Mouse (Mus musculus): Measurements from ENCODE around the gene Cyb5d2. TPM values are rescaled to one million over a fixed set of nuclear protein-coding genes. Genes with fewer than 3 reads are reported as not detected.
"Not testable (repeated sequence)": the region's sequence is repeated elsewhere in the genome, so short reads cannot be mapped to it uniquely, and the experiment has no call there.

The Cyb5d2 gene
- polyA plus RNA-seq, 1 experiment from 2014 or later: 3.0 TPM

- no peak overlapping the region for H3K9ac ChIP-seq (ENCODE audit: low read length)
- H3K4me2 ChIP-seq: no peak overlapping the region
- no peaks in the 10 kb centered on the region for H3K9me3 ChIP-seq (ENCODE audit: control insufficient read depth, low read length)
- no peaks in the 10 kb centered on the region for H3K27me3 ChIP-seq (ENCODE audit: control insufficient read depth, insufficient read depth, low read length)
- no peak for DNase-seq (ENCODE audit: low spot score, missing footprints)
- peaks cover 14% of the 10 kb centered on the region for H3K36me3 ChIP-seq (ENCODE audit: control insufficient read depth, insufficient read depth, low read length)
- H3K27ac ChIP-seq (ENCODE audit: low read depth, low read length): no peak overlapping the region
- no peak overlapping the region for H3K4me3 ChIP-seq (ENCODE audit: low read depth, low read length)
- no peak for ATAC-seq (ENCODE audit: low FRiP score)
- 94% methylated on average over 3 of the region's 3 CpGs for WGBS
- no peaks in the 10 kb centered on the region for H3K4me1 ChIP-seq (ENCODE audit: control insufficient read depth, insufficient read depth, low read length)
Measured at GRCm38 (mm10) chr11:72769061-72769460, 26.9 kb downstream of the Cyb5d2 start.

GRCm38 (mm10) chr11:72767716-72768115 is 28.2 kb downstream of the Cyb5d2 start:
- Histone ChIP-seq H3K36me3 (ENCODE audit: control insufficient read depth, insufficient read depth, low read length) (peaks cover 18% of the 10 kb centered on the region), H3K4me1 (ENCODE audit: control insufficient read depth, insufficient read depth, low read length) (no peaks in the 10 kb centered on the region), H3K4me3 (ENCODE audit: low read depth, low read length) (no peak overlapping the region), H3K27me3 (ENCODE audit: control insufficient read depth, insufficient read depth, low read length) (no peaks in the 10 kb centered on the region), H3K4me2 (no peak overlapping the region), H3K9ac (ENCODE audit: low read length) (no peak overlapping the region), H3K27ac (ENCODE audit: low read depth, low read length) (no peak overlapping the region), H3K9me3 (ENCODE audit: control insufficient read depth, low read length) (no peaks in the 10 kb centered on the region)
- WGBS: 93% methylated on average over 8 of the region's 8 CpGs
- DNase-seq (ENCODE audit: low spot score, missing footprints): no peak
- no peak for ATAC-seq (ENCODE audit: low FRiP score)

DNA sequence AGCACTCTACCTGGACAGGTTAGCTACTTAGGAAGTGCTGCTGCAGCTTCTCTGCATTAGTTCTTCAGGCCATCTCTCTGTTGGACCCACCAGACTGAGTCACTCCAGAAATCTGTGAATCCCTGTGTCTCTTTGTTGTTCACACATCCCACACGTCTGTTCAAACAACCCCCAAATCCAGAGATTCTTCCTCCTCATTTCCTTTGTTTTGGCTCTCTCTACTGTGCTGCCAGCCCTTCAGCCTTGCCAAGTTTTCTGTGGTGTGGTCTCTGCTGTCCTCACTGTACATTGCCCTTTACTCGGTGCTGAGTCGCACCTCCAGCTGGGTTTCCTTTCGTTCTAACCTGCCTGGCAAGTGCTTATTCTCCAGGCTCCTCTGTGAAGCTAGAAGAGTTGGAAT is 31.7 kb downstream of the Cyb5d2 start:
- WGBS: 86% methylated on average over 4 of the region's 4 CpGs
- Histone ChIP-seq H3K27ac (ENCODE audit: low read depth, low read length) (no peak overlapping the region), H3K9me3 (ENCODE audit: control insufficient read depth, low read length) (no peaks in the 10 kb centered on the region), H3K4me2 (no peak overlapping the region), H3K4me3 (ENCODE audit: low read depth, low read length) (no peak overlapping the region), H3K9ac (ENCODE audit: low read length) (no peak overlapping the region), H3K27me3 (ENCODE audit: control insufficient read depth, insufficient read depth, low read length) (no peaks in the 10 kb centered on the region), H3K36me3 (ENCODE audit: control insufficient read depth, insufficient read depth, low read length) (peaks cover 24% of the 10 kb centered on the region), H3K4me1 (ENCODE audit: control insufficient read depth, insufficient read depth, low read length) (no peaks in the 10 kb centered on the region)
- DNase-seq (ENCODE audit: low spot score, missing footprints) (no peak), ATAC-seq (ENCODE audit: low FRiP score) (no peak)

DNA sequence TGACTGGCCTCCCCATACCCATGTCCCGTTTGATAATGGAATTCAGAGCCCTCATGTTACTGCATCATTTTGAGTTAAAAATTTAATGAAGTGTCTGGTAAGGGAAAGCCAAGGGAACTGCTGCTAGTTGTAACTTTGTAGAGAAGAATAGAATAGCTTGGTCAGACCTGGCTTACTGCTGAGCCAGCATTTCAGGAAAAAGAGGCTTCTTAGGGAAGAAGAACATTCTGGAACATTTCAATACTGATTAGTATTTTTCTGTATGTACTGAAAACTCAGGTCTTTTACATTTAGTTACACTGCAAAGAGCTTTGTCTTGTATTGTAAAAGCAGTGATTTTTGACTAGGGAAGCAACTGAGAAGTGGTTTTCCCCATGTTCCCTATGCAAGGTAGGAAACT is 35.2 kb downstream of the Cyb5d2 start:
- Histone ChIP-seq H3K36me3 (ENCODE audit: control insufficient read depth, insufficient read depth, low read length) (peaks cover 17% of the 10 kb centered on the region), H3K4me2 (no peak overlapping the region), H3K4me3 (ENCODE audit: low read depth, low read length) (no peak overlapping the region), H3K27me3 (ENCODE audit: control insufficient read depth, insufficient read depth, low read length) (no peaks in the 10 kb centered on the region), H3K4me1 (ENCODE audit: control insufficient read depth, insufficient read depth, low read length) (no peaks in the 10 kb centered on the region), H3K9me3 (ENCODE audit: control insufficient read depth, low read length) (no peaks in the 10 kb centered on the region), H3K27ac (ENCODE audit: low read depth, low read length) (no peak overlapping the region), H3K9ac (ENCODE audit: low read length) (no peak overlapping the region)
- WGBS: 83% methylated on average over 1 of the region's 1 CpGs
- DNase-seq (ENCODE audit: low spot score, missing footprints) (no peak), ATAC-seq (ENCODE audit: low FRiP score) (no peak)

DNA sequence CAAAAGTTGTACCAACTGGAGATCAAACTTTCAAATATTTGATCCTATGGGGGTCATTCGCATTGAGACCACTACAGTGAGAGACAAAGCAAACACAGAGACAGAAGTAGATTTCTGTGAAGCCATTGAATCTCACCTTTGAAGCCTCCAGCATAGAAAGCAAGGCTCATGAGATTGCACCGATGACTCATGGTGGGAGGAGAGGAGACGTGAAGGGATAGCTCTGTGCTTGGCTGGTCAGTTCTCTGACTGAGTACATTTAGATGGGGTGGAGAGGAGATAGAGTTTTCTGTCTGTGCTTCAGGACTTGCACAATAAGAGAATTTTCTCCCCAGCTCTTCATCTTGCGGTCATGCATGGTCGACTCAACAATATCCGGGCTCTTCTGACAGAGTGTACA is 36.4 kb downstream of the Cyb5d2 start:
- Histone ChIP-seq H3K9me3 (ENCODE audit: control insufficient read depth, low read length) (no peaks in the 10 kb centered on the region), H3K4me3 (ENCODE audit: low read depth, low read length) (no peak overlapping the region), H3K27me3 (ENCODE audit: control insufficient read depth, insufficient read depth, low read length) (no peaks in the 10 kb centered on the region), H3K9ac (ENCODE audit: low read length) (no peak overlapping the region), H3K36me3 (ENCODE audit: control insufficient read depth, insufficient read depth, low read length) (peaks cover 21% of the 10 kb centered on the region), H3K4me1 (ENCODE audit: control insufficient read depth, insufficient read depth, low read length) (no peaks in the 10 kb centered on the region), H3K27ac (ENCODE audit: low read depth, low read length) (no peak overlapping the region), H3K4me2 (no peak overlapping the region)
- ATAC-seq (ENCODE audit: low FRiP score) (no peak), DNase-seq (ENCODE audit: low spot score, missing footprints) (no peak)
- 94% methylated on average over 6 of the region's 6 CpGs for WGBS

GRCm38 (mm10) chr11:72758316-72758715 is 37.6 kb downstream of the Cyb5d2 start:
- no peaks in the 10 kb centered on the region for H3K27me3 ChIP-seq (ENCODE audit: control insufficient read depth, insufficient read depth, low read length)
- 91% methylated on average over 5 of the region's 5 CpGs for WGBS

GRCm38 (mm10) chr11:72751956-72752355 is 44.0 kb downstream of the Cyb5d2 start:
- Histone ChIP-seq H3K4me2 (no peak overlapping the region), H3K27ac (ENCODE audit: low read depth, low read length) (no peak overlapping the region), H3K9me3 (ENCODE audit: control insufficient read depth, low read length) (no peaks in the 10 kb centered on the region), H3K4me3 (ENCODE audit: low read depth, low read length) (no peak overlapping the region), H3K4me1 (ENCODE audit: control insufficient read depth, insufficient read depth, low read length) (no peaks in the 10 kb centered on the region), H3K36me3 (ENCODE audit: control insufficient read depth, insufficient read depth, low read length) (peaks cover 19% of the 10 kb centered on the region), H3K9ac (ENCODE audit: low read length) (no peak overlapping the region), H3K27me3 (ENCODE audit: control insufficient read depth, insufficient read depth, low read length) (no peaks in the 10 kb centered on the region)
- 56% methylated on average over 2 of the region's 2 CpGs for WGBS
- ATAC-seq (ENCODE audit: low FRiP score) (no peak), DNase-seq (ENCODE audit: low spot score, missing footprints) (no peak)

More at GRCm38 (mm10) chr11:72758316-72758715, 37.6 kb downstream of the Cyb5d2 start:
- ATAC-seq (ENCODE audit: low FRiP score): no peak
- H3K4me2 ChIP-seq: no peak overlapping the region
- H3K9ac ChIP-seq (ENCODE audit: low read length): no peak overlapping the region
- no peak for DNase-seq (ENCODE audit: low spot score, missing footprints)
- peaks cover 17% of the 10 kb centered on the region for H3K36me3 ChIP-seq (ENCODE audit: control insufficient read depth, insufficient read depth, low read length)
- H3K9me3 ChIP-seq (ENCODE audit: control insufficient read depth, low read length): no peaks in the 10 kb centered on the region
- no peak overlapping the region for H3K27ac ChIP-seq (ENCODE audit: low read depth, low read length)
- H3K4me3 ChIP-seq (ENCODE audit: low read depth, low read length): no peak overlapping the region
- H3K4me1 ChIP-seq (ENCODE audit: control insufficient read depth, insufficient read depth, low read length): no peaks in the 10 kb centered on the region

GRCm38 (mm10) chr11:72739048-72739447 is 56.9 kb downstream of the Cyb5d2 start:
- no peak overlapping the region for H3K4me3 ChIP-seq (ENCODE audit: low read depth, low read length)
- ATAC-seq (ENCODE audit: low FRiP score) (no peak), DNase-seq (ENCODE audit: low spot score, missing footprints) (no peak)
- H3K27me3 ChIP-seq (ENCODE audit: control insufficient read depth, insufficient read depth, low read length): no peaks in the 10 kb centered on the region
- no peak overlapping the region for H3K4me2 ChIP-seq
- H3K4me1 ChIP-seq (ENCODE audit: control insufficient read depth, insufficient read depth, low read length): no peaks in the 10 kb centered on the region
- no peak overlapping the region for H3K9ac ChIP-seq (ENCODE audit: low read length)
- H3K9me3 ChIP-seq (ENCODE audit: control insufficient read depth, low read length): no peaks in the 10 kb centered on the region
- H3K27ac ChIP-seq (ENCODE audit: low read depth, low read length): no peak overlapping the region
- 97% methylated on average over 1 of the region's 1 CpGs for WGBS
- H3K36me3 ChIP-seq (ENCODE audit: control insufficient read depth, insufficient read depth, low read length): peaks cover 2% of the 10 kb centered on the region; the same call in 1 of the 2 replicates

DNA sequence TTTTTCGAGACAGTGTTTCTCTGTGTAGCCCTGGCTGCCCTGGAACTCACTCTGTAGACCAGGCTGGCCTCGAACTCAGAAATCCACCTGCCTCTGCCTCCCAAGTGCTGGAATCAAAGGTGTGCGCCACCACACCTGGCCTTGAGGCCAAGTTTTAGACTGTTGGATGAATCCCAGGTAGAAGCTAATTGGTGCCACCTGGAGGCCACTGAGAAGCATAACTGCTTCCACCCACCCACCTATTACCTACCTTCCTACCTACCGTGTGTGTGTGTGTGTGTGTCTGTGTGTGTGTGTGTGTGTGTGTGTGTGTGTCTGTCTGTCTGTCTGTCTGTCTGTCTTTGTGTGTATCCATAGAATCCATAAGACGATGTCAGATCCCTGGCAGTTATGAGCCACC is 58.4 kb downstream of the Cyb5d2 start:
- WGBS: 95% methylated on average over 5 of the region's 5 CpGs
- not testable (repeated sequence) for ATAC-seq (ENCODE audit: low FRiP score); H3K4me2 ChIP-seq; H3K27ac ChIP-seq (ENCODE audit: low read depth, low read length); H3K27me3 ChIP-seq (ENCODE audit: control insufficient read depth, insufficient read depth, low read length); H3K9ac ChIP-seq (ENCODE audit: low read length); H3K36me3 ChIP-seq (ENCODE audit: control insufficient read depth, insufficient read depth, low read length); H3K9me3 ChIP-seq (ENCODE audit: control insufficient read depth, low read length); H3K4me3 ChIP-seq (ENCODE audit: low read depth, low read length); H3K4me1 ChIP-seq (ENCODE audit: control insufficient read depth, insufficient read depth, low read length)
- peak; percentile 56 for DNase-seq (ENCODE audit: low spot score, missing footprints)

- DNase-seq (ENCODE audit: low spot score, missing footprints) (peak; percentile 56), ATAC-seq (ENCODE audit: low FRiP score) (no peak)
- Histone ChIP-seq H3K9me3 (ENCODE audit: control insufficient read depth, low read length) (no peaks in the 10 kb centered on the region), H3K36me3 (ENCODE audit: control insufficient read depth, insufficient read depth, low read length) (peaks cover 6% of the 10 kb centered on the region; the same call in 1 of the 2 replicates), H3K4me2 (no peak overlapping the region), H3K9ac (ENCODE audit: low read length) (no peak overlapping the region), H3K27me3 (ENCODE audit: control insufficient read depth, insufficient read depth, low read length) (no peaks in the 10 kb centered on the region), H3K4me1 (ENCODE audit: control insufficient read depth, insufficient read depth, low read length) (no peaks in the 10 kb centered on the region), H3K27ac (ENCODE audit: low read depth, low read length) (no peak overlapping the region), H3K4me3 (ENCODE audit: low read depth, low read length) (no peak overlapping the region)
- 81% methylated on average over 1 of the region's 1 CpGs for WGBS
Measured at GRCm38 (mm10) chr11:72736320-72736719, 59.6 kb downstream of the Cyb5d2 start.

All from midbrain, embryonic 11.5 days (tissue).